ENCODE assay signal across 8 mouse cellular contexts in genomic region chr5:123973299-123974178, GRCm38 (mm10). TPM values are rescaled to one million over a fixed set of nuclear protein-coding genes. Genes with fewer than 3 reads are reported as not detected.
DNase-seq lines count a peak whose midpoint lies in the region; ATAC-seq and TF ChIP-seq lines count a peak whose summit lies in the region.

Hip1r (plus strand) TSS chr5:123973628.

- H3K4me2 ChIP-seq in CH12.LX (ENCODE audit: insufficient read depth, low read depth, poor library complexity, severe bottlenecking): peak within 1 kb of the TSS; percentile 58
- peak within 1 kb of the TSS; percentile 99 for H3K4me2 ChIP-seq in heart, embryonic 13.5 days
- peak within 1 kb of the TSS; percentile 92 for H3K4me2 ChIP-seq in kidney, postnatal 0 days (ENCODE audit: low read length)
- peak within 1 kb of the TSS; percentile 97 for H3K4me2 ChIP-seq in liver, embryonic 14.5 days (ENCODE audit: low read depth)

- WGBS in heart, embryonic 13.5 days: 2% methylated on average over 86 of the region's 106 CpGs
- under 1% methylated on average over 105 of the region's 106 CpGs for WGBS in kidney, postnatal 0 days
- WGBS in liver, embryonic 14.5 days (ENCODE audit: insufficient replicate concordance): under 1% methylated on average over 103 of the region's 106 CpGs

- DNase-seq in CH12.LX (ENCODE audit: extremely low read depth): peak; percentile 77
- peak; percentile 84 for DNase-seq in brain, adult 2 months (ENCODE audit: low read depth, low spot score)
- peak; percentile 72 for DNase-seq in kidney, postnatal 0 days (ENCODE audit: low spot score)
- peak; percentile 49 to 52 (median 50) for DNase-seq in liver, embryonic 14.5 days (ENCODE audit: low read depth in 3 of 3, low spot score in 3 of 3)
- peak; percentile 70 for DNase-seq in neural tube, embryonic 10.5 days (ENCODE audit: extremely low spot score, low spot score)
- peak; percentile 81 for DNase-seq in testis, postnatal 10 days (ENCODE audit: low spot score)

- no peak for TF ChIP-seq CTCF in CH12.LX (conservative IDR thresholded peaks at IDR 0.05 in 1 of 2, IDR thresholded peaks at IDR 0.05 in 1 of 2; ENCODE audit: low read depth in 2 of 2, low read length in 2 of 2)
- TF ChIP-seq CTCF in kidney, postnatal 0 days (IDR thresholded peaks at IDR 0.05; ENCODE audit: low read depth): no peak
- no peak for TF ChIP-seq CTCF in liver, embryonic 14.5 days (IDR thresholded peaks at IDR 0.05; ENCODE audit: low read depth)

- H3K27ac ChIP-seq in CH12.LX (ENCODE audit: insufficient read depth, low read depth): peak within 1 kb of the TSS; percentile 73
- peak within 1 kb of the TSS; percentile 15; the same call in 1 of the 2 replicates for H3K27ac ChIP-seq in heart, embryonic 13.5 days (replicated peaks)
- peak within 1 kb of the TSS; percentile 86 for H3K27ac ChIP-seq in kidney, postnatal 0 days
- no peak within 1 kb of the TSS; the same call in 1 of the 2 replicates for H3K27ac ChIP-seq in liver, embryonic 14.5 days

- peak; percentile 55 for ATAC-seq in erythroblast, adult 5-6 weeks (replicated peaks; ENCODE audit: low FRiP score, poor library complexity, severe bottlenecking)
- peak; percentile 56 for ATAC-seq in heart, embryonic 13.5 days (ENCODE audit: extremely low read depth, insufficient number of reproducible peaks, low FRiP score, low TSS enrichment)
- peak; percentile 56 for ATAC-seq in kidney, postnatal 0 days (replicated peaks; ENCODE audit: low FRiP score, low read depth)
- ATAC-seq in liver, embryonic 14.5 days (ENCODE audit: insufficient read depth): peak; percentile 86

- peaks cover 20 to 44% of the 10 kb centered on the region in 2 experiments for H3K4me1 ChIP-seq in CH12.LX (ENCODE audit: control insufficient read depth in 1 of 2, insufficient read depth in 2 of 2)
- H3K4me1 ChIP-seq in heart, embryonic 13.5 days: peaks cover 35% of the 10 kb centered on the region
- H3K4me1 ChIP-seq in kidney, postnatal 0 days (replicated peaks; ENCODE audit: insufficient read depth, low read length): peaks cover 20% of the 10 kb centered on the region; the same call in 1 of the 2 replicates
- H3K4me1 ChIP-seq in liver, embryonic 14.5 days (replicated peaks; ENCODE audit: control insufficient read depth in 2 of 2, insufficient read depth in 2 of 2, low read length in 1 of 2): peaks cover 0 to 5% of the 10 kb centered on the region in 2 experiments; a peak in 3 of 4 replicates

- no peaks in the 10 kb centered on the region for H3K9me3 ChIP-seq in CH12.LX (replicated peaks; ENCODE audit: low read length)
- H3K9me3 ChIP-seq in heart, embryonic 13.5 days: no peaks in the 10 kb centered on the region
- no peaks in the 10 kb centered on the region for H3K9me3 ChIP-seq in kidney, postnatal 0 days (replicated peaks; ENCODE audit: low read length)
- no peaks in the 10 kb centered on the region for H3K9me3 ChIP-seq in liver, embryonic 14.5 days (ENCODE audit: control insufficient read depth, low read length)

- TF ChIP-seq EP300 in CH12.LX (IDR thresholded peaks at IDR 0.05; ENCODE audit: low read length): peak; percentile 47; the same call in 1 of the 2 replicates
- no peak for TF ChIP-seq EP300 in liver, embryonic 14.5 days (IDR thresholded peaks at IDR 0.05; ENCODE audit: low read depth)

- dilution Hi-C loops in CH12.LX (cut with MboI; ENCODE audit: extremely low pct_ligation_motif_present, extremely low pct_unique_long_range_greater_than_20kb, low sequenced_read_pairs): no loop called here

- peaks cover 39% of the 10 kb centered on the region for H3K79me2 ChIP-seq in CH12.LX (replicated peaks; ENCODE audit: control insufficient read depth, extremely low read depth, insufficient read depth, poor library complexity, severe bottlenecking)

- in situ Hi-C loops in CH12.LX (cut with MboI; ENCODE audit: low pct_ligation_motif_present, low pct_unique_long_range_greater_than_20kb, low sequenced_read_pairs): no loop called here

- H3K9ac ChIP-seq in CH12.LX (ENCODE audit: insufficient read depth, low read depth): peak within 1 kb of the TSS; percentile 97
- H3K9ac ChIP-seq in heart, embryonic 13.5 days: peak within 1 kb of the TSS; percentile 87
- peak within 1 kb of the TSS; percentile 91 for H3K9ac ChIP-seq in kidney, postnatal 0 days (ENCODE audit: low read depth, low read length)
- H3K9ac ChIP-seq in liver, embryonic 14.5 days (replicated peaks): peak within 1 kb of the TSS; percentile 67

- no peak for TF ChIP-seq RAD21 in CH12.LX (IDR thresholded peaks at IDR 0.05; ENCODE audit: low read depth, low read length)

- no peaks in the 10 kb centered on the region for H3K27me3 ChIP-seq in CH12.LX (replicated peaks)
- peaks cover 59% of the 10 kb centered on the region for H3K27me3 ChIP-seq in heart, embryonic 13.5 days (replicated peaks)
- H3K27me3 ChIP-seq in kidney, postnatal 0 days (ENCODE audit: insufficient read depth, low read length): no peaks in the 10 kb centered on the region
- peaks cover 3% of the 10 kb centered on the region for H3K27me3 ChIP-seq in liver, embryonic 14.5 days (ENCODE audit: control insufficient read depth, insufficient read depth, low read length)

- peak; percentile 81 for TF ChIP-seq POLR2A in CH12.LX (IDR thresholded peaks at IDR 0.05; ENCODE audit: low read depth, low read length)

- peak within 1 kb of the TSS; percentile 63 to 96 (median 85) for H3K4me3 ChIP-seq in CH12.LX (replicated peaks in 1 of 3; ENCODE audit: low read depth in 2 of 3, low read length in 2 of 3, poor library complexity in 1 of 3)
- peak within 1 kb of the TSS; percentile 77 for H3K4me3 ChIP-seq in heart, embryonic 13.5 days
- H3K4me3 ChIP-seq in kidney, postnatal 0 days (replicated peaks; ENCODE audit: low read depth, low read length): peak within 1 kb of the TSS; percentile 88
- peak within 1 kb of the TSS; percentile 54 to 79 for H3K4me3 ChIP-seq in liver, embryonic 14.5 days (ENCODE audit: insufficient read depth in 1 of 2, low read depth in 2 of 2, low read length in 2 of 2)

- H3K36me3 ChIP-seq in CH12.LX (replicated peaks in 1 of 2; ENCODE audit: control insufficient read depth in 1 of 2, insufficient read depth in 1 of 2, low read length in 1 of 2): peaks cover 0 to 7% of the 10 kb centered on the region in 2 experiments
- no peaks in the 10 kb centered on the region for H3K36me3 ChIP-seq in heart, embryonic 13.5 days
- H3K36me3 ChIP-seq in kidney, postnatal 0 days (ENCODE audit: insufficient read depth, low read length): no peaks in the 10 kb centered on the region
- no peaks in the 10 kb centered on the region for H3K36me3 ChIP-seq in liver, embryonic 14.5 days (replicated peaks; ENCODE audit: control insufficient read depth, insufficient read depth, low read depth)

TF ChIP-seq in CH12.LX, 34 proteins besides CTCF, POLR2A, EP300 and RAD21 (continues in another document):
- no peak for TF ChIP-seq ZKSCAN1 (IDR thresholded peaks at IDR 0.05; ENCODE audit: borderline replicate concordance, low read depth, low read length)
- 0 out of 2 replicates have a peak, but pooled peaks have one; percentile 5 for TF ChIP-seq MAZ (IDR thresholded peaks at IDR 0.05; ENCODE audit: low read depth, low read length)
- no peak for TF ChIP-seq MYC (IDR thresholded peaks at IDR 0.05; ENCODE audit: low read depth, low read length)
- TF ChIP-seq TCF12 (IDR thresholded peaks at IDR 0.05; ENCODE audit: low read depth, low read length): peak; percentile 65
- TF ChIP-seq UBTF (IDR thresholded peaks at IDR 0.05; ENCODE audit: low read depth, low read length): peak; percentile 40; the same call in 1 of the 2 replicates
- TF ChIP-seq TBP (conservative IDR thresholded peaks at IDR 0.05; ENCODE audit: low read depth, low read length): no peak
- TF ChIP-seq MXI1 (IDR thresholded peaks at IDR 0.05; ENCODE audit: low read depth, low read length): no peak; the same call in 1 of the 2 replicates
- no peak for TF ChIP-seq MAFK (IDR thresholded peaks at IDR 0.05; ENCODE audit: insufficient replicate concordance, low read length)
- TF ChIP-seq USF2 (conservative IDR thresholded peaks at IDR 0.05; ENCODE audit: low read depth, low read length): no peak
- TF ChIP-seq NELFE (IDR thresholded peaks at IDR 0.05; ENCODE audit: low read depth, low read length): peak; percentile 85
- peak; percentile 79 for TF ChIP-seq ZMIZ1 (IDR thresholded peaks at IDR 0.05; ENCODE audit: low read depth, low read length)
- no peak for TF ChIP-seq CHD1 (IDR thresholded peaks at IDR 0.05; ENCODE audit: low read depth, low read length)
- TF ChIP-seq E2F4 (IDR thresholded peaks at IDR 0.05; ENCODE audit: insufficient replicate concordance, low read depth, low read length): no peak
- TF ChIP-seq HCFC1 (IDR thresholded peaks at IDR 0.05; ENCODE audit: low read depth, low read length): no peak
- TF ChIP-seq RCOR1 (conservative IDR thresholded peaks at IDR 0.05; ENCODE audit: low read depth, low read length): no peak
- peak; percentile 39; the same call in 1 of the 2 replicates for TF ChIP-seq ZNF384 (IDR thresholded peaks at IDR 0.05; ENCODE audit: low read depth, low read length)
- TF ChIP-seq IRF4 (IDR thresholded peaks at IDR 0.05; ENCODE audit: low read depth, low read length): peak; percentile 40
- no peak for TF ChIP-seq ELF1 (IDR thresholded peaks at IDR 0.05; ENCODE audit: low read depth, low read length)
- TF ChIP-seq POLR2AphosphoS2 (IDR thresholded peaks at IDR 0.05; ENCODE audit: low read depth, low read length): 0 out of 2 replicates have a peak, but pooled peaks have one; percentile 45
- peak; percentile 36; the same call in 1 of the 2 replicates for TF ChIP-seq MEF2A (IDR thresholded peaks at IDR 0.05; ENCODE audit: borderline replicate concordance, low read depth, low read length)
- no peak for TF ChIP-seq GABPA (IDR thresholded peaks at IDR 0.05; ENCODE audit: insufficient replicate concordance, low read depth, low read length)
- no peak for TF ChIP-seq MAX (IDR thresholded peaks at IDR 0.05; ENCODE audit: low read length)
- 0 out of 2 replicates have a peak, but pooled peaks have one; percentile 27 for TF ChIP-seq KAT2A (IDR thresholded peaks at IDR 0.05; ENCODE audit: insufficient replicate concordance, low read length)
- TF ChIP-seq ZC3H11A (IDR thresholded peaks at IDR 0.05; ENCODE audit: low read depth, low read length): no peak

RNA-seq across cellular contexts. Expression of gene Hip1r, which starts in this region (rescaled TPM):
- 48.4 and 49.8 TPM in 2 replicates for total RNA-seq in CH12.LX (2012; rRNA removed)
- total RNA-seq in CH12.LX (2014; rRNA removed): 26.1 and 28.3 TPM in 2 replicates
- 42.1 and 44.7 TPM in 2 replicates for polyA plus RNA-seq in CH12.LX (2012; ENCODE audit: insufficient read length, low read depth)
- total RNA-seq in erythroblast, adult 5-6 weeks (2015; ENCODE audit: low replicate concordance): 1.9 and 5.2 TPM in 2 replicates
- total RNA-seq in erythroblast, adult 5-6 weeks (2017; ENCODE audit: low replicate concordance): 4.9 and 10.3 TPM in 2 replicates
- 4.7 and 5.6 TPM in 2 replicates for polyA plus RNA-seq in heart, embryonic 13.5 days (2015; fragmentation: Nextera tagmentation; extraction: Ambion mirVana)
- polyA plus RNA-seq in kidney, postnatal 0 days (2015; fragmentation: Nextera tagmentation; extraction: Ambion mirVana): 24.8 and 28.4 TPM in 2 replicates
- 6.4 and 7.6 TPM in 2 replicates for polyA plus RNA-seq in liver, embryonic 14.5 days (2012; rRNA removed)
- 6.2 and 7.2 TPM in 2 replicates for polyA plus RNA-seq in liver, embryonic 14.5 days (2014; fragmentation: Nextera tagmentation; extraction: Ambion mirVana)
